Mouse (Mus musculus): ENCODE data around the gene Spag17. TPM values are rescaled to one million over a fixed set of nuclear protein-coding genes. Genes with fewer than 3 reads are reported as not detected.

The Spag17 gene
- polyA plus RNA-seq, 1 experiment, result not detected

DNA sequence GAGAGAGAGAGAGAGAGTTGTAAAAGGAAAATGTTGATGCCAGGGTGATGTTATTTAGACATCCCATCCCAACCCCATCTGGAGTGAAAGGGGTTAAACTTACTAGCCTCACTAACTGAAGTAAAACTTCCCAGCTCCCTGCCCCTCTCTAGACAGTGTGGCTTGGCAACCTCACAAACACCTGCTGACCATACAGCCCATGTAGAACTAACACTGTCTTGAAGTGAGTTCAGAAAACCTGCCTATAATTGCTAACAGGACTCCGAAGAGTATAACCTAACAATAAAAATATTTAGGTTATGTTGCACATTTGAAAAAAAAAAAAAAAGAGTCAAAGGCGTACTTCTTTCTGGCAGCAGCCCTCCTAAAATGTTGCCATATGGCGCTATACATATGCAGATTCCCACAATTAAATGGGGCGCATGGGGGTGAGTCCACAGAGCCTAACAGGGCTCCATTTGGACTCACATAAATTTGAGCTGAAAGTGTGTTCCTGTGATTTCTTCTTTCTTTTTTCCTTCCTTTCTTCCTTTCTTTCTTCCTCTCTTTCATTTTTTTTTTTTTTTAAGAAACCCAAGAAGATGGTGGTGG, 149.3 kb downstream of the Spag17 start:
- Histone ChIP-seq H3K27ac (replicated peaks; ENCODE audit: low read depth, low read length) (no peak overlapping the region), H3K4me1 (ENCODE audit: control insufficient read depth, insufficient read depth, insufficient read length, low read length) (no peaks in the 10 kb centered on the region), H3K4me3 (ENCODE audit: insufficient read depth, low read depth, low read length) (no peak overlapping the region)

DNA sequence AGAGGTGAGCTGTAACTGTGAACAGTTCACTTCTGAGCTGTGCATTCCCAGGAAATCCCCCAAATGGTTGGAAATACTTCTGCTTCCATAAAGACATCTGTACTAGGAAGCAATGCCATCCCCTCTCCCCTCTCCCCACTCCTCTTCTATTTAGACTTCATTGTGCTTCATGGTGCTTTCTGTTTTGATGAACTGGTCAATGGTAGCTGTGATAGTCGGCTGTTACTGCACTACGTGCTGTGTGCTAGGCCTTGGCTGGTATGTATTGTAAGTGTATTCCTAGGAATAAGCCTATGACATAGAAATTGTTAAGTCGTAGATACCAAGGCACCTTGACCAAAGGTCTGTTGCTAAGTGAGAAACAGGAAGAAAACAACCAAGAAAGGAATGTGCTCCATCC, 149.9 kb downstream of the Spag17 start:
- H3K4me1 ChIP-seq (ENCODE audit: control insufficient read depth, insufficient read depth, insufficient read length, low read length), result no peaks in the 10 kb centered on the region
- no peak overlapping the region for H3K27ac ChIP-seq (replicated peaks; ENCODE audit: low read depth, low read length)
- H3K4me3 ChIP-seq (ENCODE audit: insufficient read depth, low read depth, low read length), result no peak overlapping the region

DNA sequence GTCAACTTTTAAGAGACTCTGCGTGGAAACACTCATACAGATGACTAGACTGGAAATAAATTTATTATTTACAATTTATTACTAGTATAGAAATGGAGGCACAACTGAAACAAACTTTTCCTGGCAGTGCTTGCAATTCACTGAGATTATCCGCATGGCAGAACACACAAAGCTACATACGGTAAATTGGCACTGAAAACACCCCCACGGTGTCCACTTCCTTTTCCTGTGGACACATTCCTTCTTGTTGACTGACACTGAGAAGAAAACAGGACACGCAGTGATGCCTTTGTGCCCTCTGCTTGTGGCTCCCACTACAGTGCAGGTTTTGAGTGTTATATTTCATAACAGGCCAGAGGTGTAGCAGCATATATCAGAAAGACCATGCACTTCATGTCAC, 151.6 kb downstream of the Spag17 start:
- Histone ChIP-seq H3K4me1 (ENCODE audit: control insufficient read depth, insufficient read depth, insufficient read length, low read length) (no peaks in the 10 kb centered on the region), H3K27ac (replicated peaks; ENCODE audit: low read depth, low read length) (no peak overlapping the region), H3K4me3 (ENCODE audit: insufficient read depth, low read depth, low read length) (no peak overlapping the region)

DNA sequence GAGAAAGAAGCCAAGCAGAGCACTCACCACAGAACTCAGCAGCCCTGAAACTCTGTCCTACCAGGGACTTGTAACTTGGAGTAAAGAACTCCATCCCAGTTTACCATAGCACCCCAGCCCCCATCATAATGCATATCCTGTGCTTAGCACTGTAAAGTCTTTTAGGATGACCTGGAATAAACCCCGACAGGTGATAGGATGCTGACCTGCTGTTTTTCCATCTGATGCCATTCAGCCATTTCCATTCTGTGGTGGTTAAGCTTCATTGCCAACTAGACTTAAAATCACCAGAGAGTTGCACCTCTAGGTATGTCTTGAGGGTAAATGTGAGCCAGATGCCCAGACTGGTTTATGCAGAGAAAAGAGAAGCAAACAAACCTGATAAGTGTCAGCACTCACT, 189.2 kb downstream of the Spag17 start:
- Histone ChIP-seq H3K4me1 (ENCODE audit: control insufficient read depth, insufficient read depth, insufficient read length, low read length) (no peaks in the 10 kb centered on the region), H3K27ac (replicated peaks; ENCODE audit: low read depth, low read length) (no peak overlapping the region), H3K4me3 (ENCODE audit: insufficient read depth, low read depth, low read length) (no peak overlapping the region)

DNA sequence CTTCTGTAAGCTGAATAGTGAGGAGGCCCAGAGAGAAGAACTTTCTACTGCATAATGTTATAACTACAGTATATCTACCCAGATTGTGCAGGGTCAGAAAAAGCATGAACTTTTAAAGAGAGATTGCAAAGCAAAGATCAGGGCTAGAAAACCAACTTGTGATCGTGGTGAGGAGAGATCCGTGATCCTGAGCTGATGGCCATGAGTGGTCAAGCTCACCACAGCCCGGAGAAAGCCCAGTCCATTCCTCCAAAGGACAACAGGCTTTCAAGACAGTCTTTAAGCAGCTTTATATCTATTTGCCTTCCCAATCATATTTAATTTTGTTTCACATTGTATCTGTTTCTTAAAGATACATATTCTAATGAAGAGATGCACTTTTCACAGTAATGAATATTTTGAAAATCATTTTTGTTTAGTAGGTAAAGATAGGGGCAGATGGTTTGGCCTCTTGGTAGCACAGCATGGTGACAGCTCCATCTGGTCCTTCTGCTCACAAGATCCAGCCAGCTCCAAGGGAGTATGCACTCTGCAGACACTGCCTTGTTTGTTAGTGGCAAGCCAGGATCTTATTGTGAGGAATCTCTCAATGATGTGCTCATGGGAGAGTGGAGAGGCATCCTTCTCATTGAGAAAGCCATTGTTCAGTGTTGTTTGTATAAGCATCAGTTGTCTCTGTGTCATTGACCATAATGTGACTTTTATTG, 217.3 kb downstream of the Spag17 start:
- Histone ChIP-seq H3K4me3 (ENCODE audit: insufficient read depth, low read depth, low read length) (no peak overlapping the region), H3K4me1 (ENCODE audit: control insufficient read depth, insufficient read depth, insufficient read length, low read length) (no peaks in the 10 kb centered on the region), H3K27ac (replicated peaks; ENCODE audit: low read depth, low read length) (no peak overlapping the region)

DNA sequence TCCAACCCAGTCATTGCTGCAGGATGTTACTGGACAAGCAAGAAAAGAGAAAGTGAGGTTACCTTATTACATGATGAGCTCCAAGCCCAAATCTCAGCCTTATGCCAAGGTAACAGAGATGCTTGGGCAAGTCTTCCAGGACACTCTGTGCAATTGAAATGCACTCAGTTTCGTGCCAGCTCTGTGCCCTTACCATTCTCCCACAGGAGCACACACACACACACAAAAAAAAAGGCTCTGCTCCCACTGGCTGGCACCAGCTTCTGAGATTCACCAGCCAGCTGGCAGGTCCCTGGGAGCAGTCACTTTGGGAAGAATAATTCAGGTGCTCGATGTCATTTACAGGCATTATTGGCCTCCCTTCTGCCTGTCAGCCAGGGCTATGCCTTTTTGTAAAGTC, 221.5 kb downstream of the Spag17 start:
- H3K4me1 ChIP-seq (ENCODE audit: control insufficient read depth, insufficient read depth, insufficient read length, low read length), result no peaks in the 10 kb centered on the region
- H3K4me3 ChIP-seq (ENCODE audit: insufficient read depth, low read depth, low read length), result no peak overlapping the region
- no peak overlapping the region for H3K27ac ChIP-seq (replicated peaks; ENCODE audit: low read depth, low read length)

DNA sequence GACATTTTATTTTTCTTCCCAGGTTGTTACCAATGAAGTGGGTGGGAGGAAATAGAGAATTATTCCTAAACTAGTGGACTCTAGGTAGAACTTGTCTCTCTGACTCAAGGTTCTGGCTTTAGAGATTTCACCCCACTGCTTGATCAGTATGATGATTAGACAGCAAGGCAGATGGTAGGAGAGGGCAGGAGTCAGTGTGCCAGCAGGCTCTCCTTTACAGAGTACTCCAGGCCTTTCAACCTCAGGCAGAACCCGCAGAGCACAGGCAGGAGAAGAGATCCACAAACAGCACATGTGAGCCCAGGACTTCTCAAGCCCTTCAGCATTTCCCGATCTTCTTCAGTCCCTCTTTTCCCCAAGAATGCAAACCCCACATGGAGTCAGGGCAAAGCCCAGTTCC, 233.5 kb downstream of the Spag17 start:
- H3K4me3 ChIP-seq (ENCODE audit: insufficient read depth, low read depth, low read length), result no peak overlapping the region
- no peaks in the 10 kb centered on the region for H3K4me1 ChIP-seq (ENCODE audit: control insufficient read depth, insufficient read depth, insufficient read length, low read length)
- H3K27ac ChIP-seq (replicated peaks; ENCODE audit: low read depth, low read length), result no peak overlapping the region

DNA sequence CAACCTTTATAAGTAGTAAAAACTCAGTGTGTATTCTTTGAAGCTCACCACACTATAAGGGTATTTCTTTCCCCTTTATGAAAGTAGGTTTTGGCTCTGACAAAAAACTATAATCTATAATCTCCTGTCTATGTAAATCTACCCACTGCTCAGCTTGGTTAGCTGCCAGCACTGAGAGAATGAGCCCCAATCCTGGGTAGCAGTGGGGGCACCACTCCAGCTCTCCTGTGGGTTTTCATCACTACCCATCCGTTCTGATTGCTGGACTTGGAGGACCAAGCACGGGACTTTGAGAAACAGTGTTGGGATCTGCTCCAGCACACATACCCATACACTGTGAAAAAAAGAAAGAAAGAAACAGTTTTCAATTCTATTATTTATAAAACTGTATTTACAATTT, 236.8 kb downstream of the Spag17 start:
- no peak overlapping the region for H3K4me3 ChIP-seq (ENCODE audit: insufficient read depth, low read depth, low read length)
- H3K4me1 ChIP-seq (ENCODE audit: control insufficient read depth, insufficient read depth, insufficient read length, low read length), result no peaks in the 10 kb centered on the region
- no peak overlapping the region for H3K27ac ChIP-seq (replicated peaks; ENCODE audit: low read depth, low read length)

DNA sequence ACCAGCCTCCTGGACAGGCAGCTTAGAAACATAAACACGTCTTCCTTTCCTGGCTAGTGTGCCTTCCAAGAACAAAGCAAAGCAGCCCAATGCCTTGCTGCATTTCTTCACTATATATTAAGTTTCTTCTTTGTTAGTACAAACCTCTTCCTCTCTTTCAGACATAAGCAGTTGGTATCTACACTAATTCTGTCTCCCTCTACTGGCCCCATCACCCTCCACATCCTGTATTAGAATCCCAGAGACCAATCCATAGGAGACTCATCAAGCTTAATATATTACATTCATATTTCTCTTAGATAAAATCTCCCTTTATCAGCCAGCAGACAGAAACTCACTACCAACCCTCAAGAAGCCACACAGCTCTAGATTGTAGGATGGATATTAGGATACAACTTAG, 237.2 kb downstream of the Spag17 start:
- Histone ChIP-seq H3K27ac (replicated peaks; ENCODE audit: low read depth, low read length) (no peak overlapping the region), H3K4me3 (ENCODE audit: insufficient read depth, low read depth, low read length) (no peak overlapping the region), H3K4me1 (ENCODE audit: control insufficient read depth, insufficient read depth, insufficient read length, low read length) (no peaks in the 10 kb centered on the region)

DNA sequence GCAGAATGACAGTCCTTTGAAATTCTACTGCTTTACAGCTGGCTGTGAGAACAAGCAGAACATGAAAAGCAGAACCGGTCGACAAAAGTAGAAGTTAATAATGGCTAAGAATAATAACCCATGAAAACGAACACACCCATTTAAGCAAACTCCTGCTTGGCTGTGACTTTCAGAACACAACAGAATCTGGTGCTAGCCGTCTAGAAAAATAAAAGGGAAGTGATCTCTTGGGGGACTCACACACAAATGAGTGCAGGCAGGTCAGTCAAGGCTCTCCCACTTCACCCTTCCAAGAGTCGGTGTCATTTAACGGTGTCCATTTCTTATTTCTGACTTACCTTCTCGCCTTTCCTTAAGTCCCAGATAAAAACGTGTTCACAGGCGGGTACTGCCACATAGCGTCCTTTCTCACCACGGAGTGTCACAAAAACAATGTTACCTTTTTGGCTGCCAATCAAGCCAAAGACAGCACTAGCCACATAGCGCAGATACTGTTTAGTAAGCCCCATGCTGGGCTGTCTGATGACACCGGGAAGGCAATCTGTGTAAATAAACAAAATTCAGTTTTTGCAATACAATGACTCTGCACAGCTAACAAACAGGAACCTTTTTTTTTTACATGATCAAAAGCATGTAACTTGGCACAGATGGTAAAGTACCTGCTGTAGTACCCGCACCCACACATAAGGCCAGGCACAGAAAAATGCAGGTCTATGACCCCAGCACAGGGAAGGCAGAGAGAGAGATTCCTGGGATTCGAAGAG, 275.7 kb downstream of the Spag17 start:
- Histone ChIP-seq H3K4me1 (ENCODE audit: control insufficient read depth, insufficient read depth, insufficient read length, low read length) (no peaks in the 10 kb centered on the region), H3K27ac (replicated peaks; ENCODE audit: low read depth, low read length) (no peak overlapping the region), H3K4me3 (ENCODE audit: insufficient read depth, low read depth, low read length) (peak overlapping the region; percentile 85; the same call in 1 of the 2 replicates)

DNA sequence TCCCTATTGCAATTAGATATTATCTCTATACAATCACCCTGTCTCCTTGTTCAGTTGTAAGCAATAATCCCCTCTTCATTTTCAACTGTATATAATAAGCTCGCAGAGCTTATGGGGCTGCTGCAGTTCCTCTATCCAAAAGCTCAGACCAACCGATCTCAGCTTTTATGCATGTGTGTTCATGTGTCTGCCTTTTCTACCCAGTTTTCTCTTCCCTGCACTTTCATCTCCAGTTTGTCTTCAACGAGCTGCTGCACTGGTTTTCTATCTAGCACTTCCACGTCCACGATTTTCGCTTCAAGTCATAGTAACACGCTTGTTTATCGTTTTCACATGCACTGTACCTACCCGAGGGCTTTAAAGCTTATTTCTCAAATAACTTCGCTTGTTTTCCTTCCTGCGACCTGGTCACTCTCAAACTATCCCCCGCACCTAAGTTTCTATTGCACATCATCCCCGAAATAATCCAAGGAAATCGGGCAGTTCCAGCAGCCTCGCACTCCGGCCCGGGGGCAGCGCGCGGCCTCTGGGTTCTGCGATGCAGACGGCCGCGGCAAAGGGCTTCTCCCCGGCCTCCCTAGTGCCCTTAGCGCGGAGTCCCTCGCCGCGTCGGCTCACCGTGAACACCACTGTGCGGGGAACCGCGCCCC, 276.6 kb downstream of the Spag17 start:
- Histone ChIP-seq H3K4me1 (ENCODE audit: control insufficient read depth, insufficient read depth, insufficient read length, low read length) (no peaks in the 10 kb centered on the region), H3K4me3 (ENCODE audit: insufficient read depth, low read depth, low read length) (peak overlapping the region; percentile 85), H3K27ac (replicated peaks; ENCODE audit: low read depth, low read length) (no peak overlapping the region)

DNA sequence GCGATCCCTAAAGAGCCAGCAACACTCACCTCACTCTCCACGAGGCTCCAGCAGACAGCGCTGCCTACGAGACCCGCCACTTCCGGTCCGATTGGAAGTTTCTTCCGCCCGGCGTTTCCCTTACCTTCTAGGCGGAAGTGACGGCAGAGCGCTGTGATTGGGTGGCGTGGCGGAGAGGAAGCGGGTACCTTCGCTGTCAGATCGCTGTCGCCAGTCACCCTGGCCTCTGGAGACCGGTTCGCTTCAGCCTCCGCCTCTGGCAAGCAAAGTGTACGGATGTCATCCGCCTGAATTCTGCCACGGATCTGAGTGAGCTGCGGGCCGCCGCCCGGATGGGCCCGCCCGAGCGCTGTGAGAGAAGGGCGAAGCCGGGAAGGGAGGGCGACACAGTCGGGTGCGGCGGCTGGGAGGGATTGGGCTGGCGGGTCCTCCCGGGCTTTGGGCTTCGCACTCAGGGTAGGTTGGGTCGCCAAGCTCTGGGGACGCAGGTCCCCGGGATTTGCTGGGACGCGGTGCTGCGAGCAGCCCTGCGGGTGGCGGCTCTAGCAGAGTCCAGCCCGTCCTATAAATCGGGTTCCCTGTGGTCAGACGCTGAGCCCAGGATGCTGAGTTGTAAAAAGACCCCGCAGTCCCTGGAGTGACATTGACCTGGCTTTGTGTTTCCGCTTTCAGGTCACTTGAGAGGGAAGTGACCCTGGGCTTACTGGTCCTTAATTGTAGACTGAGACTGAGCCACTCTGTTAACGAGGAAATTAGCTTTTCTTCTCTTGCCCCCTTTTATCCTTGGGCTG, 277.3 kb downstream of the Spag17 start, which contains the start of the genes Gdap2 and Wdr3:
Gdap2 (plus strand) TSS at position 67 of the 791 bp plus-strand sequence.
Wdr3 (minus strand) TSS at position 93 of the 791 bp plus-strand sequence.
- Histone ChIP-seq H3K4me1 (ENCODE audit: control insufficient read depth, insufficient read depth, insufficient read length, low read length) (no peaks in the 10 kb centered on the region), H3K4me3 (ENCODE audit: insufficient read depth, low read depth, low read length) (peak within 1 kb of the TSS; percentile 85), H3K27ac (replicated peaks; ENCODE audit: low read depth, low read length) (peak within 1 kb of the TSS; percentile 68)

DNA sequence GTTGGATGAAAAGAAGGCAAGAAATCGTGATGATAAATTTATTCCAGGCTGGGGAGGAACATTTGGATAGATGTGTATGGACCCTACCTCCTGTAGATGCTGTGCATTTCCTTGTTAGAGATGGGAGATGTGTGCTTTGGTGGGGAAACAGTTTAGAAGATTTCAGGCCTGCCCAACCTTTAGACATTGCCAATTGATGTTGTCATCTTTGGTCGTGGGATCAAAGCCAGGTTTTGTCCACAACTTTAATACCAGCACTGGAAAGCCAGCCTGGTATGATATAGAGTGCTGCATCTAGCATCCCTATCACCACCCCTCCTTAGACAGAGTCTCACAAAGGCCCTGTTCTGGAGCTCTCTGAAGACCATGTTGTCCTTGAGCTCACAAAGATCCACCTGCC, 278.4 kb downstream of the Spag17 start:
- Histone ChIP-seq H3K27ac (replicated peaks; ENCODE audit: low read depth, low read length) (no peak overlapping the region), H3K4me1 (ENCODE audit: control insufficient read depth, insufficient read depth, insufficient read length, low read length) (no peaks in the 10 kb centered on the region), H3K4me3 (ENCODE audit: insufficient read depth, low read depth, low read length) (no peak overlapping the region)

DNA sequence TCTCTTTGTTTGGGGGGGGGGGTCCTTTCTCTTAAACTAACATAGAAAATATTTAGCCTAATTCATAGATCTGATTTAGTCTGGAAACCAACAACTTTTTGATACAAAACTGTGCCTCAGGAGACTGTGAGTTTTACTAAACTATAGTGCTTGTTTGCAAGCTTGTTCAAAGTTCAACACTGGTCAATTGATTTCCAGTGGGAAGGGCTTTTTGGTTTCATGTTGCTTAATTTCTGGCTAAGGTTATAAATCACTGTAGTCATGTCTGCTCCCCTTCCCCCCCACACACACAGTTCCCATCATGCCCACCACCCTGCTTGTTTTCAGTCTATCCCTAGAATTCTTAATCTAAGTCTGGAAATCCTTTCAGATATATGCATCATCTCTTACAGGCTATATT, 279.8 kb downstream of the Spag17 start:
- H3K27ac ChIP-seq (replicated peaks; ENCODE audit: low read depth, low read length), result no peak overlapping the region
- H3K4me1 ChIP-seq (ENCODE audit: control insufficient read depth, insufficient read depth, insufficient read length, low read length), result no peaks in the 10 kb centered on the region
- no peak overlapping the region for H3K4me3 ChIP-seq (ENCODE audit: insufficient read depth, low read depth, low read length)
